Mouse (Mus musculus) embryonic facial prominence, embryonic 14.5 days (tissue): ENCODE measurements around the gene Pth. TPM values are rescaled to one million over a fixed set of nuclear protein-coding genes. Genes with fewer than 3 reads are reported as not detected.

Source experiments
- ATAC-seq: fragments of 200-750 bp; cut with Nextera tagmentation; 2 replicates; pipeline ENCODE4 v1.8.0; 2017; ENCODE audit warnings: low read depth, moderate number of reproducible peaks, moderate TSS enrichment
- DNase-seq: peaks from one replicate; pipeline ENCODE4 v3.0.0-alpha.2; 2015; ENCODE audit warnings: low spot score
- H3K27ac ChIP-seq: fragments of 300-500 bp; sonication (generic); replicated peaks from 2 replicates; pipeline ENCODE4 v1.5.1; 2014; ENCODE audit warnings: low read depth, mild to moderate bottlenecking, low read length, moderate library complexity
- H3K27me3 ChIP-seq: fragments of 300-500 bp; sonication (generic); replicated peaks from 2 replicates; pipeline ENCODE4 v1.6.1; 2014; ENCODE audit warnings: low read length; ENCODE audit not compliant: control insufficient read depth, insufficient read depth
- H3K36me3 ChIP-seq: fragments of 300-500 bp; sonication (generic); 2 replicates; pipeline ENCODE4 v1.6.1; 2014; ENCODE audit warnings: low read length, mixed read lengths; ENCODE audit not compliant: control insufficient read depth, insufficient read depth
- H3K4me1 ChIP-seq: fragments of 300-500 bp; sonication (generic); 2 replicates; pipeline ENCODE4 v1.6.1; 2014; ENCODE audit warnings: antibody characterized with exemption, low read length; ENCODE audit not compliant: control insufficient read depth, insufficient read depth
- H3K4me2 ChIP-seq: fragments of 300-500 bp; sonication (generic); 2 replicates; pipeline ENCODE4 v1.6.1; 2014; ENCODE audit warnings: low read depth, mild to moderate bottlenecking, low read length, moderate library complexity, mixed read lengths
- H3K4me3 ChIP-seq: fragments of 300-500 bp; sonication (generic); 2 replicates; pipeline ENCODE4 v1.5.1; 2014; ENCODE audit warnings: low read depth, mild to moderate bottlenecking, low read length
- H3K9ac ChIP-seq: fragments of 300-500 bp; sonication (generic); 2 replicates; pipeline ENCODE4 v1.6.1; 2014; ENCODE audit warnings: low read depth, mild to moderate bottlenecking, low read length, moderate library complexity, mixed read lengths
- H3K9me3 ChIP-seq: fragments of 300-500 bp; sonication (generic); 2 replicates; pipeline ENCODE4 v1.6.1; 2016; ENCODE audit warnings: low read length; ENCODE audit not compliant: control insufficient read depth
- WGBS: fragments of 180-500 bp; shearing (Covaris S2); extraction: QIAGEN DNeasy Blood & Tissue Kit; methylation state at CpG from one replicate; pipeline ENCODE4 v1.1.7; 2014; 5-methylcytosine and 5-hydroxymethylcytosine counted together
- polyA plus RNA-seq: library from polyadenylated mRNA; unstranded; fragments of >200 nt; fragmentation: Nextera tagmentation; extraction: Ambion mirVana; gene quantifications from 2 replicates; pipeline ENCODE4 v1.2.1, GENCODE M21; 2014

The Pth gene
- polyA plus RNA-seq, result 21.1 and 35.0 TPM in 2 replicates

- Histone ChIP-seq H3K4me3 (no peak within 1 kb of the TSS), H3K4me2 (no peak within 1 kb of the TSS), H3K27me3 (no peaks in the 10 kb centered on the region), H3K4me1 (no peaks in the 10 kb centered on the region), H3K27ac (no peak within 1 kb of the TSS), H3K9ac (no peak within 1 kb of the TSS), H3K9me3 (no peaks in the 10 kb centered on the region), H3K36me3 (no peaks in the 10 kb centered on the region)
- no peak for DNase-seq
- 92% methylated on average over 2 of the region's 2 CpGs for WGBS
- ATAC-seq, result no peak
Observed at GRCm38 (mm10) chr7:113388470-113388869, at the start of gene Pth. Pth (minus strand) TSS chr7:113388570.

DNA sequence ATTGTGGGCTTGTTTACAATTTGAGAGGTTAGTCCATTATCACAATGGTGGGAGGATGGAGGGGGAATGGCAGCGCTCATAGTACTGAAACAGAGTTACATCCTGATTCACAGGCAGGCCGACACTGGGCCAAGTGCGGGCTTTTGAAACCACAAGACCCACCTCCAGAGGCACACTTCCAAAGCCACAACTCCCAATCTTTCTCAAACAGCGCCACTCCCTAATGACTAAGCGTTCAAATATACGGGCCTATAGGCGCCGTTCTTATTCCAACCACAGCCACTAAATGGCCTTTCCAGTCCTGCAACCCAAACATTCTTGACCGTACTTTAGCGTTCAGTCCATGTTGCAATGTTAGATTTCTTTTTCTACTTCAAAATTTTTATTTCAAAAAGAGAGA lies 47.9 kb upstream of the Pth start:
- H3K4me2 ChIP-seq, result no peak overlapping the region
- no peaks in the 10 kb centered on the region for H3K27me3 ChIP-seq
- no peak overlapping the region for H3K9ac ChIP-seq
- H3K36me3 ChIP-seq, result no peaks in the 10 kb centered on the region
- no peaks in the 10 kb centered on the region for H3K4me1 ChIP-seq
- peak; percentile 27 for DNase-seq
- WGBS, result 80% methylated on average over 10 of the region's 10 CpGs
- no peak overlapping the region for H3K4me3 ChIP-seq
- no peak for ATAC-seq
- no peak overlapping the region for H3K27ac ChIP-seq
- H3K9me3 ChIP-seq, result peaks cover 5% of the 10 kb centered on the region; the same call in 1 of the 2 replicates

- WGBS, result 20% methylated on average over 4 of the region's 4 CpGs
- Histone ChIP-seq H3K4me1 (no peaks in the 10 kb centered on the region), H3K27me3 (no peaks in the 10 kb centered on the region), H3K4me3 (no peak overlapping the region), H3K4me2 (no peak overlapping the region), H3K9me3 (no peaks in the 10 kb centered on the region), H3K36me3 (no peaks in the 10 kb centered on the region), H3K27ac (no peak overlapping the region), H3K9ac (no peak overlapping the region)
- ATAC-seq (no peak), DNase-seq (peak; percentile 66)
Observed at GRCm38 (mm10) chr7:113434286-113434685, 45.9 kb upstream of the Pth start.

- Histone ChIP-seq H3K27me3 (no peaks in the 10 kb centered on the region), H3K4me1 (no peaks in the 10 kb centered on the region), H3K9me3 (no peaks in the 10 kb centered on the region), H3K36me3 (no peaks in the 10 kb centered on the region), H3K4me2 (no peak overlapping the region), H3K9ac (no peak overlapping the region), H3K27ac (no peak overlapping the region), H3K4me3 (no peak overlapping the region)
- DNase-seq (no peak), ATAC-seq (no peak)
- WGBS, result 81% methylated on average over 3 of the region's 3 CpGs
Observed at GRCm38 (mm10) chr7:113433451-113433850, 45.1 kb upstream of the Pth start.

GRCm38 (mm10) chr7:113432891-113433290 lies 44.5 kb upstream of the Pth start:
- H3K27ac ChIP-seq, result no peak overlapping the region
- no peak overlapping the region for H3K9ac ChIP-seq
- no peaks in the 10 kb centered on the region for H3K27me3 ChIP-seq
- no peak overlapping the region for H3K4me2 ChIP-seq
- WGBS, result 85% methylated on average over 4 of the region's 4 CpGs
- ATAC-seq (no peak), DNase-seq (no peak)
- no peaks in the 10 kb centered on the region for H3K9me3 ChIP-seq
- no peak overlapping the region for H3K4me3 ChIP-seq
- H3K36me3 ChIP-seq, result no peaks in the 10 kb centered on the region
- no peaks in the 10 kb centered on the region for H3K4me1 ChIP-seq

GRCm38 (mm10) chr7:113420771-113421170 lies 32.4 kb upstream of the Pth start:
- Histone ChIP-seq H3K4me2 (no peak overlapping the region), H3K36me3 (no peaks in the 10 kb centered on the region), H3K4me3 (no peak overlapping the region), H3K4me1 (no peaks in the 10 kb centered on the region), H3K27me3 (no peaks in the 10 kb centered on the region), H3K9ac (no peak overlapping the region), H3K27ac (no peak overlapping the region), H3K9me3 (no peaks in the 10 kb centered on the region)
- no peak for DNase-seq
- 88% methylated on average over 1 of the region's 1 CpGs for WGBS
- no peak for ATAC-seq

- Histone ChIP-seq H3K4me2 (no peak overlapping the region), H3K27ac (no peak overlapping the region), H3K36me3 (no peaks in the 10 kb centered on the region), H3K27me3 (no peaks in the 10 kb centered on the region), H3K4me1 (no peaks in the 10 kb centered on the region), H3K9ac (no peak overlapping the region), H3K9me3 (no peaks in the 10 kb centered on the region), H3K4me3 (no peak overlapping the region)
- peak; percentile 23 for DNase-seq
- no peak for ATAC-seq
- WGBS, result 28% methylated on average over 4 of the region's 4 CpGs
Observed at GRCm38 (mm10) chr7:113419070-113419782, 30.9 kb upstream of the Pth start.

GRCm38 (mm10) chr7:113416536-113416935 lies 28.2 kb upstream of the Pth start:
- no peaks in the 10 kb centered on the region for H3K36me3 ChIP-seq
- no peak overlapping the region for H3K4me2 ChIP-seq
- H3K9ac ChIP-seq, result no peak overlapping the region
- H3K4me3 ChIP-seq, result no peak overlapping the region
- H3K27me3 ChIP-seq, result no peaks in the 10 kb centered on the region
- WGBS, result 88% methylated on average over 1 of the region's 1 CpGs
- H3K9me3 ChIP-seq, result no peaks in the 10 kb centered on the region
- H3K4me1 ChIP-seq, result no peaks in the 10 kb centered on the region
- ATAC-seq, result no peak
- no peak overlapping the region for H3K27ac ChIP-seq
- DNase-seq, result no peak

GRCm38 (mm10) chr7:113415256-113415655 lies 26.9 kb upstream of the Pth start:
- Histone ChIP-seq H3K4me2 (no peak overlapping the region), H3K27me3 (no peaks in the 10 kb centered on the region), H3K36me3 (no peaks in the 10 kb centered on the region), H3K27ac (no peak overlapping the region), H3K4me1 (no peaks in the 10 kb centered on the region), H3K9ac (no peak overlapping the region), H3K4me3 (no peak overlapping the region), H3K9me3 (no peaks in the 10 kb centered on the region)
- ATAC-seq, result no peak
- DNase-seq, result no peak
- WGBS, result 91% methylated on average over 3 of the region's 3 CpGs
